Mouse (Mus musculus) pancreas, adult 10 weeks (tissue): Measurements from ENCODE around the gene Olfr661. TPM values are rescaled to one million over a fixed set of nuclear protein-coding genes. Genes with fewer than 3 reads are reported as not detected.

Source experiments
- polyA plus RNA-seq: library from polyadenylated mRNA; stranded (reverse); fragments of 350-450 nt; fragmentation: Illumina TruSeq; extraction: RNeasy Lipid Tissue Mini Kit (QIAGEN cat#74804); gene quantifications from one replicate; pipeline ENCODE4 v1.2.3, GENCODE M21; 2015; ENCODE audit warnings: low read depth, low replicate concordance; ENCODE audit not compliant: insufficient read depth

Olfr661 gene
- polyA plus RNA-seq, result not detected

DNA sequence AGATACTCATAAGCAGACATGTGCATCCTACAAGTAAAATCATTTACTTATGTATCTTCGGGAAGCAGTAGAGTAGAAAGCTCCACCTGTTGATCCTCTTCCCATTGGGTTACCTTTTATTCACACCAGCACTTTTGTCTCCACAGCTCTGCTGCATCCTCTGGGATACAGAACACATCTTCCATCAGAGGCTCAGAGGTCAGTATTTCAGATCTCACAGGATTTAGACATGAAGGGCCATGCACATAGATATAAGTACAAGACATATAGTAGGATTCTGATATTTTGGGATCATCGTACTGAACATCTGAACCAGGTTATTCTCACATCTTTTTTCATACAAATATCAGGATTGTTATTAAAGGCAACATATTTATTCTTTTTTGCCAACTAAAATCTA lies at the start of gene Olfr661:
Olfr661 (plus strand) TSS at position 301 of the 400 bp plus-strand sequence.

DNA sequence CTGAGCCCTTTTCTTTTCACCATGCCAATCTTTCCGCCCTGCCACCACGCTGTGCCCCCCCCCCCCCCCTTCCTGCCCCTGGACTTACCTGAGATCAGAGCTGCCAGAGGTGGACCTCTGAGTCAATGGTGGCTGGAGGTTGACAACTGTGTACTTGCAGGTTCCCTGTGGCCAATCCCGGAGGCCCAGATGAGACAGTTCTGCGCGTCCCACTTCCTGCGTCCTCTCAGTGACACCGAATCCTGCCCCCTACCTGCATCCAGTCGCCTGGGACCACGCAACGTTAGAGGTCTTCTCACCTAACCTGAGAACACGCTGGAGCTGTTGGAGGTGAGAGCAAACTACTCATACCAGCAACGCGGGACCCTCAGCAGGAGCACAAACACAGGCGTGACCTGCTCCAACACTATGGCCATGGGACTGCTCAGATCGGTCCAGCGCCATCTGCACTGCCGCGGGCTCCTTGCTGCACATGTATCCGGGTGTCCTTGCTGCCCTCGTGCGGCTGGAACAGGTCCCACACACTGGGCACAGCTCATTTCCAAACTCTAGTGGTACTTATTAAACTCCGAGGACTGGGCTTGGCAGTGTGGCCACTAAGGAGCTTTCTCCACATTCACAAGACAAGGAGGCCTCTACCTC lies 39.3 kb upstream of the Olfr661 start, which contains the start of gene Olfr658:
Olfr658 (minus strand) TSS at position 465 of the 642 bp plus-strand sequence.

DNA sequence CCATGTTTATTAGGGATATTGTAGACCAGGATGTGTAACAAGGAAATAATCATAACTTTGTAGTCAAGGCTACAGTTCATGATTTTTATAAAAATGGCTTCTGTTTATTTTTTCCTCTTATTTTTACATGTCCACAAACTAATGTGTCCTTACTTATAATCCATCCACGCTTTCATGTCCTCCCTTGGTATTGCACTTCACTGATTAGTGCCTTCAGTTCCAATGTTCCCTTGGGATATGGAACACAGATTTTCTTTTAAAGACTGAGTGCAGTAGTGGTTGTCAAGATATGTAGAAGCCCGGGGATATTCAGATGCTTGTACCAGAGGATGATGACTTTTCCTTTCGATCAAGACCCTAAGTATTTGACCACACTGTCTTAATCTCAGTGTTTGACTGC lies 19.8 kb upstream of the Olfr661 start, which contains the start of gene Olfr659:
Olfr659 (plus strand) TSS at position 301 of the 400 bp plus-strand sequence.

Other genes with a start within 250 kb of the Olfr661 start
- gene Trim30a, start 221.3 kb upstream of the Olfr661 start, polyA plus RNA-seq, result 3.2 TPM
- gene Trim30d, start 178.7 kb upstream of the Olfr661 start, polyA plus RNA-seq, result 3.0 TPM
- not detected for gene Olfr651, start 136.4 kb upstream of the Olfr661 start, polyA plus RNA-seq
- gene Olfr652, start 125.6 kb upstream of the Olfr661 start, polyA plus RNA-seq, result not detected
- gene Olfr653, start 109.2 kb upstream of the Olfr661 start, polyA plus RNA-seq, result not detected
- not detected for gene Olfr654, start 99.5 kb upstream of the Olfr661 start, polyA plus RNA-seq
- not detected for gene Olfr655, start 84.7 kb upstream of the Olfr661 start, polyA plus RNA-seq
- gene Olfr656, start 72.5 kb upstream of the Olfr661 start, polyA plus RNA-seq, result not detected
- gene Olfr657, start 61.7 kb upstream of the Olfr661 start, polyA plus RNA-seq, result not detected
- gene Olfr658, start 39.2 kb upstream of the Olfr661 start, polyA plus RNA-seq, result not detected
- gene Olfr659, start 19.7 kb upstream of the Olfr661 start, polyA plus RNA-seq, result not detected
- not detected for gene Usp17le, start 91.0 kb downstream of the Olfr661 start, polyA plus RNA-seq
- gene Usp17lb, start 156.1 kb downstream of the Olfr661 start, polyA plus RNA-seq, result not detected
- gene Usp17la, start 170.5 kb downstream of the Olfr661 start, polyA plus RNA-seq, result not detected
- not detected for gene Olfr665, start 191.5 kb downstream of the Olfr661 start, polyA plus RNA-seq
- gene Olfr666, start 209.5 kb downstream of the Olfr661 start, polyA plus RNA-seq, result not detected
- not detected for gene Olfr667, start 235.0 kb downstream of the Olfr661 start, polyA plus RNA-seq
- gene Olfr668, start 241.6 kb downstream of the Olfr661 start, polyA plus RNA-seq, result not detected
- not detected for gene Olfr669, start 247.7 kb downstream of the Olfr661 start, polyA plus RNA-seq